Mouse (Mus musculus) CH12.LX (cell line): ENCODE results near the gene Agtpbp1.

Experiments used
- CHD1 ChIP-seq: IDR thresholded peaks from 2 replicates; pipeline ENCODE4 v1.6.1; 2012; ENCODE audit warnings: low read depth, low read length, improper control_type of control experiment, inconsistent platforms
- CHD2 ChIP-seq: IDR thresholded peaks from 2 replicates; pipeline ENCODE4 v1.6.1; 2011; ENCODE audit warnings: low read length, improper control_type of control experiment
- CTCF ChIP-seq, 2 experiments: IDR thresholded peaks in 1 of 2; conservative IDR thresholded peaks in 1 of 2; 2 replicates each; pipeline ENCODE4 v1.5.1; 2011 to 2012; ENCODE audit warnings: low read depth in 2 of 2, low read length in 2 of 2, improper control_type of control experiment in 1 of 2, inconsistent platforms in 1 of 2, mild to moderate bottlenecking in 1 of 2, moderate library complexity in 1 of 2
- EP300 ChIP-seq: IDR thresholded peaks from 2 replicates; pipeline ENCODE4 v1.6.1; 2011; ENCODE audit warnings: low read length, improper control_type of control experiment
- KAT2A ChIP-seq: IDR thresholded peaks from 2 replicates; pipeline ENCODE4 v1.6.1; 2012; ENCODE audit warnings: low read length, improper control_type of control experiment, inconsistent platforms; ENCODE audit not compliant: insufficient replicate concordance
- MAFK ChIP-seq: IDR thresholded peaks from 2 replicates; pipeline ENCODE4 v1.6.1; 2011; ENCODE audit warnings: low read length, improper control_type of control experiment; ENCODE audit not compliant: insufficient replicate concordance
- MAX ChIP-seq: IDR thresholded peaks from 2 replicates; pipeline ENCODE4 v1.6.1; 2011; ENCODE audit warnings: low read length, improper control_type of control experiment
- MAZ ChIP-seq: IDR thresholded peaks from 2 replicates; pipeline ENCODE4 v1.6.1; 2012; ENCODE audit warnings: low read depth, mild to moderate bottlenecking, inconsistent platforms, low read length, improper control_type of control experiment, moderate library complexity
- RCOR1 ChIP-seq: conservative IDR thresholded peaks from 2 replicates; pipeline ENCODE4 v1.6.1; 2012; ENCODE audit warnings: low read depth, mild to moderate bottlenecking, inconsistent platforms, low read length, improper control_type of control experiment
- TBP ChIP-seq: conservative IDR thresholded peaks from 2 replicates; pipeline ENCODE4 v1.6.1; 2011; ENCODE audit warnings: low read depth, low read length, improper control_type of control experiment
- TCF12 ChIP-seq: IDR thresholded peaks from 2 replicates; pipeline ENCODE4 v1.6.1; 2014; ENCODE audit warnings: low read depth, mild to moderate bottlenecking, inconsistent platforms, low read length, improper control_type of control experiment

DNA sequence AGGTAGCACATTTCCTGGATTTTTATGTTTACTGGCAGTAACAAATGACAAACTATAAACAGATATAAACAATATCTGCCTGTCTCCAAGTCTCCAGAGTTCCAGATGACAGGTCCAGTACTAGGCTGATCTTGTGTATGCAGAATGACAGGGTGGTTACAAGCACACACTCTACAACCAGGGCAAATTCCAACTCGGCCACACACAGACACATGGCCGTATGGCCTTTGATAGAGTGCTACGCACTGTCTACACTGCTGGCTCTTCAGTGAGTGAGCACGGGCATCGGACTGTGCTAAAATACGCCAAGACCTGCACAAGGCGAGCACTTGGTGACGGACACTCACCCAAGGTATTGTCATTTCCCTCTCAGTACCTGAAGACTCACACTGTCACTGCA lies 97.7 kb downstream of the Agtpbp1 start:
- TF ChIP-seq MAFK (no peak), CTCF (conservative IDR thresholded peaks at IDR 0.05 in 1 of 2, IDR thresholded peaks at IDR 0.05 in 1 of 2; ENCODE audit: low read depth in 2 of 2, low read length in 2 of 2) (no peak), KAT2A (no peak), TCF12 (no peak), CHD1 (no peak), MAX (no peak), TBP (no peak), RCOR1 (no peak), EP300 (no peak), CHD2 (no peak), MAZ (no peak)
